Mouse (Mus musculus): ENCODE results near the gene Hsdl2. TPM values are rescaled to one million over a fixed set of nuclear protein-coding genes. Genes with fewer than 3 reads are reported as not detected.
"Not testable (repeated sequence)": the region's sequence is repeated elsewhere in the genome, so short reads cannot be mapped to it uniquely, and the experiment has no call there.

The Hsdl2 gene
- polyA plus RNA-seq, 1 experiment from 2014 or later, result 17.5 TPM

GRCm38 (mm10) chr4:59557343-59557742, 24.0 kb upstream of the Hsdl2 start:
- ATAC-seq (replicated peaks; ENCODE audit: low FRiP score, low TSS enrichment, low read depth); H3K4me1 ChIP-seq (replicated peaks; ENCODE audit: control insufficient read depth, insufficient read depth, low read length): not testable (repeated sequence)
- WGBS, result 95% methylated on average over 4 of the region's 4 CpGs

GRCm38 (mm10) chr4:59558096-59558720, 23.2 kb upstream of the Hsdl2 start:
- H3K4me2 ChIP-seq (ENCODE audit: low read length), result no peak overlapping the region
- 56% methylated on average over 6 of the region's 6 CpGs for WGBS
- H3K9me3 ChIP-seq (ENCODE audit: control insufficient read depth, low read length), result no peaks in the 10 kb centered on the region
- DNase-seq (ENCODE audit: low spot score) (no peak), ATAC-seq (replicated peaks; ENCODE audit: low FRiP score, low TSS enrichment, low read depth) (no peak)
- H3K4me3 ChIP-seq (ENCODE audit: low read depth, low read length), result no peak overlapping the region
- H3K27me3 ChIP-seq (replicated peaks; ENCODE audit: control insufficient read depth, insufficient read depth, low read length), result no peaks in the 10 kb centered on the region
- no peaks in the 10 kb centered on the region for H3K36me3 ChIP-seq (ENCODE audit: control insufficient read depth, insufficient read depth, low read length)
- no peaks in the 10 kb centered on the region for H3K4me1 ChIP-seq (replicated peaks; ENCODE audit: control insufficient read depth, insufficient read depth, low read length)
- no peak overlapping the region for H3K27ac ChIP-seq (ENCODE audit: low read depth)
- no peak overlapping the region for H3K9ac ChIP-seq (ENCODE audit: low read length)

More at GRCm38 (mm10) chr4:59557343-59557742, 24.0 kb upstream of the Hsdl2 start:
- H3K4me3 ChIP-seq (ENCODE audit: low read depth, low read length); H3K4me2 ChIP-seq (ENCODE audit: low read length); H3K27ac ChIP-seq (ENCODE audit: low read depth); H3K9me3 ChIP-seq (ENCODE audit: control insufficient read depth, low read length); DNase-seq (ENCODE audit: low spot score); H3K27me3 ChIP-seq (replicated peaks; ENCODE audit: control insufficient read depth, insufficient read depth, low read length); H3K36me3 ChIP-seq (ENCODE audit: control insufficient read depth, insufficient read depth, low read length); H3K9ac ChIP-seq (ENCODE audit: low read length): not testable (repeated sequence)

GRCm38 (mm10) chr4:59560141-59560540, 21.2 kb upstream of the Hsdl2 start:
- H3K4me3 ChIP-seq (ENCODE audit: low read depth, low read length), result no peak overlapping the region
- no peak overlapping the region for H3K9ac ChIP-seq (ENCODE audit: low read length)
- no peak overlapping the region for H3K27ac ChIP-seq (ENCODE audit: low read depth)
- no peaks in the 10 kb centered on the region for H3K36me3 ChIP-seq (ENCODE audit: control insufficient read depth, insufficient read depth, low read length)
- ATAC-seq (replicated peaks; ENCODE audit: low FRiP score, low TSS enrichment, low read depth), result no peak
- no peaks in the 10 kb centered on the region for H3K4me1 ChIP-seq (replicated peaks; ENCODE audit: control insufficient read depth, insufficient read depth, low read length)
- no peaks in the 10 kb centered on the region for H3K27me3 ChIP-seq (replicated peaks; ENCODE audit: control insufficient read depth, insufficient read depth, low read length)
- no peak for DNase-seq (ENCODE audit: low spot score)
- no peaks in the 10 kb centered on the region for H3K9me3 ChIP-seq (ENCODE audit: control insufficient read depth, low read length)
- WGBS, result 91% methylated on average over 6 of the region's 6 CpGs
- no peak overlapping the region for H3K4me2 ChIP-seq (ENCODE audit: low read length)

GRCm38 (mm10) chr4:59564128-59564527, 17.2 kb upstream of the Hsdl2 start:
- Histone ChIP-seq H3K27me3 (replicated peaks; ENCODE audit: control insufficient read depth, insufficient read depth, low read length) (no peaks in the 10 kb centered on the region), H3K27ac (ENCODE audit: low read depth) (no peak overlapping the region)

GRCm38 (mm10) chr4:59565571-59566188, 15.7 kb upstream of the Hsdl2 start:
- H3K27me3 ChIP-seq (replicated peaks; ENCODE audit: control insufficient read depth, insufficient read depth, low read length), result no peaks in the 10 kb centered on the region
- no peak for ATAC-seq (replicated peaks; ENCODE audit: low FRiP score, low TSS enrichment, low read depth)

More at GRCm38 (mm10) chr4:59564128-59564527, 17.2 kb upstream of the Hsdl2 start:
- Histone ChIP-seq H3K9me3 (ENCODE audit: control insufficient read depth, low read length) (no peaks in the 10 kb centered on the region), H3K9ac (ENCODE audit: low read length) (no peak overlapping the region), H3K4me2 (ENCODE audit: low read length) (no peak overlapping the region), H3K4me1 (replicated peaks; ENCODE audit: control insufficient read depth, insufficient read depth, low read length) (no peaks in the 10 kb centered on the region), H3K36me3 (ENCODE audit: control insufficient read depth, insufficient read depth, low read length) (no peaks in the 10 kb centered on the region), H3K4me3 (ENCODE audit: low read depth, low read length) (no peak overlapping the region)
- 79% methylated on average over 3 of the region's 3 CpGs for WGBS
- no peak for ATAC-seq (replicated peaks; ENCODE audit: low FRiP score, low TSS enrichment, low read depth)
- DNase-seq (ENCODE audit: low spot score), result no peak

GRCm38 (mm10) chr4:59567576-59568260, 13.6 kb upstream of the Hsdl2 start:
- Histone ChIP-seq H3K4me1 (replicated peaks; ENCODE audit: control insufficient read depth, insufficient read depth, low read length) (no peaks in the 10 kb centered on the region), H3K9ac (ENCODE audit: low read length) (no peak overlapping the region), H3K9me3 (ENCODE audit: control insufficient read depth, low read length) (no peaks in the 10 kb centered on the region), H3K4me2 (ENCODE audit: low read length) (no peak overlapping the region), H3K27me3 (replicated peaks; ENCODE audit: control insufficient read depth, insufficient read depth, low read length) (no peaks in the 10 kb centered on the region), H3K36me3 (ENCODE audit: control insufficient read depth, insufficient read depth, low read length) (no peaks in the 10 kb centered on the region), H3K27ac (ENCODE audit: low read depth) (no peak overlapping the region), H3K4me3 (ENCODE audit: low read depth, low read length) (no peak overlapping the region)
- no peak for ATAC-seq (replicated peaks; ENCODE audit: low FRiP score, low TSS enrichment, low read depth)
- DNase-seq (ENCODE audit: low spot score), result no peak
- WGBS, result 81% methylated on average over 6 of the region's 6 CpGs

More at GRCm38 (mm10) chr4:59565571-59566188, 15.7 kb upstream of the Hsdl2 start:
- no peak overlapping the region for H3K27ac ChIP-seq (ENCODE audit: low read depth)
- H3K4me1 ChIP-seq (replicated peaks; ENCODE audit: control insufficient read depth, insufficient read depth, low read length), result no peaks in the 10 kb centered on the region
- H3K4me3 ChIP-seq (ENCODE audit: low read depth, low read length), result no peak overlapping the region
- no peak for DNase-seq (ENCODE audit: low spot score)
- H3K9me3 ChIP-seq (ENCODE audit: control insufficient read depth, low read length), result no peaks in the 10 kb centered on the region
- no peaks in the 10 kb centered on the region for H3K36me3 ChIP-seq (ENCODE audit: control insufficient read depth, insufficient read depth, low read length)
- WGBS, result 78% methylated on average over 8 of the region's 8 CpGs
- no peak overlapping the region for H3K9ac ChIP-seq (ENCODE audit: low read length)
- no peak overlapping the region for H3K4me2 ChIP-seq (ENCODE audit: low read length)

- H3K9ac ChIP-seq (ENCODE audit: low read length), result no peak overlapping the region
- no peaks in the 10 kb centered on the region for H3K27me3 ChIP-seq (replicated peaks; ENCODE audit: control insufficient read depth, insufficient read depth, low read length)
- no peaks in the 10 kb centered on the region for H3K9me3 ChIP-seq (ENCODE audit: control insufficient read depth, low read length)
- no peaks in the 10 kb centered on the region for H3K4me1 ChIP-seq (replicated peaks; ENCODE audit: control insufficient read depth, insufficient read depth, low read length)
- no peak overlapping the region for H3K4me3 ChIP-seq (ENCODE audit: low read depth, low read length)
- H3K4me2 ChIP-seq (ENCODE audit: low read length), result no peak overlapping the region
- H3K36me3 ChIP-seq (ENCODE audit: control insufficient read depth, insufficient read depth, low read length), result no peaks in the 10 kb centered on the region
- DNase-seq (ENCODE audit: low spot score) (peak; percentile 86), ATAC-seq (replicated peaks; ENCODE audit: low FRiP score, low TSS enrichment, low read depth) (no peak)
- 4% methylated on average over 7 of the region's 7 CpGs for WGBS
- no peak overlapping the region for H3K27ac ChIP-seq (ENCODE audit: low read depth)
These were observed 11.8 kb upstream of the Hsdl2 start for GRCm38 (mm10) chr4:59569538-59569937.

GRCm38 (mm10) chr4:59570519-59570918, 10.8 kb upstream of the Hsdl2 start:
- H3K4me3 ChIP-seq (ENCODE audit: low read depth, low read length); H3K9me3 ChIP-seq (ENCODE audit: control insufficient read depth, low read length); H3K9ac ChIP-seq (ENCODE audit: low read length); H3K36me3 ChIP-seq (ENCODE audit: control insufficient read depth, insufficient read depth, low read length); H3K4me1 ChIP-seq (replicated peaks; ENCODE audit: control insufficient read depth, insufficient read depth, low read length); DNase-seq (ENCODE audit: low spot score); H3K27me3 ChIP-seq (replicated peaks; ENCODE audit: control insufficient read depth, insufficient read depth, low read length); H3K27ac ChIP-seq (ENCODE audit: low read depth); H3K4me2 ChIP-seq (ENCODE audit: low read length); ATAC-seq (replicated peaks; ENCODE audit: low FRiP score, low TSS enrichment, low read depth): not testable (repeated sequence)
- 94% methylated on average over 7 of the region's 8 CpGs for WGBS

Measured in intestine, embryonic 14.5 days (tissue).